Mouse (Mus musculus): ENCODE measurements around the gene Pcgf2. TPM values are rescaled to one million over a fixed set of nuclear protein-coding genes. Genes with fewer than 3 reads are reported as not detected.
A peak's percentile ranks its signal among the peaks of the same experiment; 100 is the strongest.

Gene Pcgf2
- polyA plus RNA-seq, 1 experiment from 2014 or later, result 11.4 TPM

- H3K27ac ChIP-seq, result no peak overlapping the region
- TF ChIP-seq CTCF (IDR thresholded peaks at IDR 0.05; ENCODE audit: low read depth), result no peak
- H3K9ac ChIP-seq (ENCODE audit: low read depth, low read length), result peak overlapping the region; percentile 71
- H3K4me2 ChIP-seq (ENCODE audit: low read length), result peak overlapping the region; percentile 74
- no peaks in the 10 kb centered on the region for H3K27me3 ChIP-seq (ENCODE audit: insufficient read depth, low read length)
- H3K4me1 ChIP-seq (replicated peaks; ENCODE audit: insufficient read depth, low read length), result peaks cover 30% of the 10 kb centered on the region
- ATAC-seq (replicated peaks; ENCODE audit: low FRiP score, low read depth) (no peak), DNase-seq (ENCODE audit: low spot score) (no peak)
- no peaks in the 10 kb centered on the region for H3K9me3 ChIP-seq (replicated peaks; ENCODE audit: low read length)
- H3K36me3 ChIP-seq (ENCODE audit: insufficient read depth, low read length), result 0 out of 2 replicates have a peak, but pooled peaks cover 12% of the 10 kb centered on the region
- H3K4me3 ChIP-seq (replicated peaks; ENCODE audit: low read depth, low read length), result peak overlapping the region; percentile 82
- 14% methylated on average over 9 of the region's 9 CpGs for WGBS
These were observed 43.1 kb upstream of the Pcgf2 start for GRCm38 (mm10) chr11:97743423-97743822.

- peak overlapping the region; percentile 82; the same call in 1 of the 2 replicates for H3K4me3 ChIP-seq (replicated peaks; ENCODE audit: low read depth, low read length)
- H3K9ac ChIP-seq (ENCODE audit: low read depth, low read length), result no peak overlapping the region
- H3K4me2 ChIP-seq (ENCODE audit: low read length), result peak overlapping the region; percentile 74
These were observed 42.3 kb upstream of the Pcgf2 start for GRCm38 (mm10) chr11:97742591-97742990.

GRCm38 (mm10) chr11:97742157-97742556 lies 41.9 kb upstream of the Pcgf2 start:
- H3K4me2 ChIP-seq (ENCODE audit: low read length), result no peak overlapping the region
- H3K4me1 ChIP-seq (replicated peaks; ENCODE audit: insufficient read depth, low read length), result peaks cover 30% of the 10 kb centered on the region
- no peak overlapping the region for H3K4me3 ChIP-seq (replicated peaks; ENCODE audit: low read depth, low read length)
- H3K9ac ChIP-seq (ENCODE audit: low read depth, low read length), result no peak overlapping the region
- no peaks in the 10 kb centered on the region for H3K9me3 ChIP-seq (replicated peaks; ENCODE audit: low read length)
- 89% methylated on average over 5 of the region's 5 CpGs for WGBS
- no peaks in the 10 kb centered on the region for H3K27me3 ChIP-seq (ENCODE audit: insufficient read depth, low read length)
- H3K36me3 ChIP-seq (ENCODE audit: insufficient read depth, low read length), result 0 out of 2 replicates have a peak, but pooled peaks cover 7% of the 10 kb centered on the region
- no peak for TF ChIP-seq CTCF (IDR thresholded peaks at IDR 0.05; ENCODE audit: low read depth)
- no peak for DNase-seq (ENCODE audit: low spot score)
- no peak overlapping the region for H3K27ac ChIP-seq
- ATAC-seq (replicated peaks; ENCODE audit: low FRiP score, low read depth), result no peak

More at GRCm38 (mm10) chr11:97742591-97742990, 42.3 kb upstream of the Pcgf2 start:
- no peak for DNase-seq (ENCODE audit: low spot score)
- peaks cover 30% of the 10 kb centered on the region for H3K4me1 ChIP-seq (replicated peaks; ENCODE audit: insufficient read depth, low read length)
- no peak overlapping the region for H3K27ac ChIP-seq
- H3K36me3 ChIP-seq (ENCODE audit: insufficient read depth, low read length), result 0 out of 2 replicates have a peak, but pooled peaks cover 7% of the 10 kb centered on the region
- no peak for ATAC-seq (replicated peaks; ENCODE audit: low FRiP score, low read depth)
- H3K9me3 ChIP-seq (replicated peaks; ENCODE audit: low read length), result no peaks in the 10 kb centered on the region
- TF ChIP-seq CTCF (IDR thresholded peaks at IDR 0.05; ENCODE audit: low read depth), result no peak
- 73% methylated on average over 9 of the region's 9 CpGs for WGBS
- H3K27me3 ChIP-seq (ENCODE audit: insufficient read depth, low read length), result no peaks in the 10 kb centered on the region

GRCm38 (mm10) chr11:97740190-97740589 lies 39.9 kb upstream of the Pcgf2 start:
- TF ChIP-seq CTCF (IDR thresholded peaks at IDR 0.05; ENCODE audit: low read depth), result no peak
- peak; percentile 63 for DNase-seq (ENCODE audit: low spot score)
- Histone ChIP-seq H3K36me3 (ENCODE audit: insufficient read depth, low read length) (no peaks in the 10 kb centered on the region), H3K4me1 (replicated peaks; ENCODE audit: insufficient read depth, low read length) (peaks cover 30% of the 10 kb centered on the region), H3K27me3 (ENCODE audit: insufficient read depth, low read length) (no peaks in the 10 kb centered on the region), H3K4me2 (ENCODE audit: low read length) (peak overlapping the region; percentile 36; the same call in 1 of the 2 replicates), H3K9me3 (replicated peaks; ENCODE audit: low read length) (no peaks in the 10 kb centered on the region), H3K27ac (peak overlapping the region; percentile 70), H3K4me3 (replicated peaks; ENCODE audit: low read depth, low read length) (no peak overlapping the region), H3K9ac (ENCODE audit: low read depth, low read length) (0 out of 2 replicates have a peak overlapping the region, but pooled peaks have one; percentile 27)
- 9% methylated on average over 7 of the region's 7 CpGs for WGBS
- ATAC-seq (replicated peaks; ENCODE audit: low FRiP score, low read depth), result no peak

- H3K36me3 ChIP-seq (ENCODE audit: insufficient read depth, low read length), result no peaks in the 10 kb centered on the region
- H3K9ac ChIP-seq (ENCODE audit: low read depth, low read length), result no peak overlapping the region
- DNase-seq (ENCODE audit: low spot score) (no peak), ATAC-seq (replicated peaks; ENCODE audit: low FRiP score, low read depth) (no peak)
- peaks cover 30% of the 10 kb centered on the region for H3K4me1 ChIP-seq (replicated peaks; ENCODE audit: insufficient read depth, low read length)
- H3K27ac ChIP-seq, result peak overlapping the region; percentile 70; the same call in 1 of the 2 replicates
- no peaks in the 10 kb centered on the region for H3K27me3 ChIP-seq (ENCODE audit: insufficient read depth, low read length)
- 92% methylated on average over 3 of the region's 3 CpGs for WGBS
- no peaks in the 10 kb centered on the region for H3K9me3 ChIP-seq (replicated peaks; ENCODE audit: low read length)
- peak; percentile 43 for TF ChIP-seq CTCF (IDR thresholded peaks at IDR 0.05; ENCODE audit: low read depth)
- no peak overlapping the region for H3K4me2 ChIP-seq (ENCODE audit: low read length)
- H3K4me3 ChIP-seq (replicated peaks; ENCODE audit: low read depth, low read length), result no peak overlapping the region
These were observed 38.9 kb upstream of the Pcgf2 start for GRCm38 (mm10) chr11:97739155-97739554.

- no peaks in the 10 kb centered on the region for H3K9me3 ChIP-seq (replicated peaks; ENCODE audit: low read length)
- DNase-seq (ENCODE audit: low spot score), result no peak
- H3K27me3 ChIP-seq (ENCODE audit: insufficient read depth, low read length), result no peaks in the 10 kb centered on the region
- H3K4me1 ChIP-seq (replicated peaks; ENCODE audit: insufficient read depth, low read length), result peaks cover 30% of the 10 kb centered on the region
- no peak overlapping the region for H3K4me2 ChIP-seq (ENCODE audit: low read length)
- H3K27ac ChIP-seq, result no peak overlapping the region
- 59% methylated on average over 6 of the region's 6 CpGs for WGBS
- no peak overlapping the region for H3K4me3 ChIP-seq (replicated peaks; ENCODE audit: low read depth, low read length)
- peak; percentile 57; the same call in 1 of the 2 replicates for TF ChIP-seq CTCF (IDR thresholded peaks at IDR 0.05; ENCODE audit: low read depth)
- no peak overlapping the region for H3K9ac ChIP-seq (ENCODE audit: low read depth, low read length)
- H3K36me3 ChIP-seq (ENCODE audit: insufficient read depth, low read length), result no peaks in the 10 kb centered on the region
- no peak for ATAC-seq (replicated peaks; ENCODE audit: low FRiP score, low read depth)
These were observed 38.4 kb upstream of the Pcgf2 start for GRCm38 (mm10) chr11:97738703-97739102.

GRCm38 (mm10) chr11:97737600-97737999 lies 37.3 kb upstream of the Pcgf2 start:
- ATAC-seq (replicated peaks; ENCODE audit: low FRiP score, low read depth) (no peak), DNase-seq (ENCODE audit: low spot score) (no peak)
- Histone ChIP-seq H3K4me3 (replicated peaks; ENCODE audit: low read depth, low read length) (no peak overlapping the region), H3K27me3 (ENCODE audit: insufficient read depth, low read length) (no peaks in the 10 kb centered on the region), H3K27ac (no peak overlapping the region), H3K4me2 (ENCODE audit: low read length) (no peak overlapping the region), H3K9me3 (replicated peaks; ENCODE audit: low read length) (no peaks in the 10 kb centered on the region), H3K9ac (ENCODE audit: low read depth, low read length) (no peak overlapping the region), H3K36me3 (ENCODE audit: insufficient read depth, low read length) (no peaks in the 10 kb centered on the region), H3K4me1 (replicated peaks; ENCODE audit: insufficient read depth, low read length) (peaks cover 19% of the 10 kb centered on the region)
- no peak for TF ChIP-seq CTCF (IDR thresholded peaks at IDR 0.05; ENCODE audit: low read depth)
- 53% methylated on average over 4 of the region's 4 CpGs for WGBS

All from kidney, postnatal 0 days (tissue).